Mouse (Mus musculus): Measurements from ENCODE around the gene Agtr1b. TPM values are rescaled to one million over a fixed set of nuclear protein-coding genes. Genes with fewer than 3 reads are reported as not detected.

The Agtr1b gene
- 0.04 and 0.08 TPM in 2 replicates for polyA plus RNA-seq (2012; rRNA removed)

- peak; percentile 68 for DNase-seq (ENCODE audit: low read depth)
These were observed at the start of gene Agtr1b for GRCm38 (mm10) chr3:20366558-20367522. TSS of gene Agtr1b (minus strand) at chr3:20367177.

DNA sequence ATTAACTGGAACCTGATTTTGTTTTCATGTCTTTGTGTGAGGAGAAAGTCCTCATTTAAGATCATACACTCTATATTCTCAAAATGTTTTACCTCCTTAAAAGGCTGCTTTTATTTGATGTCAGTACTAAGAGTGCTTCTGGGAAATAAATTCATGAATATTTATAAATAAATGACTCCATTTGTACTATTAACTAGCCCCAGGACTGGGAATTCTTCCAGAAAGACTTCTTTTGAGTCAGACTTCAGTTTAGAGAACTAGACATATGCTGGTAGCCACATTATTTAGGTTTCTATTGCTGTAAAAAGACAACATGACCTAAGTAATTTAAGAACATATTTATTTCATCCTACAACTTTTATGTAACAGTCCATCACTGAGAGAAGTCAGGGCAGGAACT, 13.4 kb downstream of the Agtr1b start:
- DNase-seq (ENCODE audit: low read depth) = peak; percentile 26
- TF ChIP-seq CTCF (IDR thresholded peaks at IDR 0.05; ENCODE audit: borderline replicate concordance, extremely low read depth, insufficient read depth, insufficient read length) = no peak
- no peak for TF ChIP-seq POLR2A (IDR thresholded peaks at IDR 0.05; ENCODE audit: borderline replicate concordance, extremely low read depth, insufficient read depth, insufficient read length, poor library complexity, severe bottlenecking)

More at GRCm38 (mm10) chr3:20366558-20367522, at the start of gene Agtr1b:
- TF ChIP-seq CTCF (IDR thresholded peaks at IDR 0.05; ENCODE audit: borderline replicate concordance, extremely low read depth, insufficient read depth, insufficient read length) = no peak
- TF ChIP-seq POLR2A (IDR thresholded peaks at IDR 0.05; ENCODE audit: borderline replicate concordance, extremely low read depth, insufficient read depth, insufficient read length, poor library complexity, severe bottlenecking) = no peak

GRCm38 (mm10) chr3:20348206-20348605, 18.8 kb downstream of the Agtr1b start:
- TF ChIP-seq POLR2A (IDR thresholded peaks at IDR 0.05; ENCODE audit: borderline replicate concordance, extremely low read depth, insufficient read depth, insufficient read length, poor library complexity, severe bottlenecking) (no peak), CTCF (IDR thresholded peaks at IDR 0.05; ENCODE audit: borderline replicate concordance, extremely low read depth, insufficient read depth, insufficient read length) (no peak)
- no peak for DNase-seq (ENCODE audit: low read depth)

GRCm38 (mm10) chr3:20340402-20340801, 26.6 kb downstream of the Agtr1b start:
- TF ChIP-seq CTCF (IDR thresholded peaks at IDR 0.05; ENCODE audit: borderline replicate concordance, extremely low read depth, insufficient read depth, insufficient read length) (no peak), POLR2A (IDR thresholded peaks at IDR 0.05; ENCODE audit: borderline replicate concordance, extremely low read depth, insufficient read depth, insufficient read length, poor library complexity, severe bottlenecking) (no peak)
- no peak for DNase-seq (ENCODE audit: low read depth)

DNA sequence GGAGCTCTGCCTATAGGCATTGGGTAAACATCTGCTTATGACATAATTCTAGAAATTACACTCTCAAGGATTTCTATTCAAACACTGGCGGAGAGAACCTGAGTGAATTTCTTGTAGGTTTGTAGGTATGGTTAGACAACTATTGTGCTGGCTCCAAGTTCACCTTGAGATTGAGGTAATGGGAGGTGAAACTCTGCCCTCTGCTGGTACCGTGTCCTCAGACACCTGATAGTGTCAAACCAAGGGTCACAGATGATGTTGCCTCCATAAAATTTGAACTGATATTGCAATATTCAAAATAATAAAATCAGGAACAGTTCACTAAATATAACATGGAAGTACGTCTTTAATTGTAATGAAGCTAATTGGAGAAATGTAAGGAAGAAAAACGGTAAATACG, 32.3 kb downstream of the Agtr1b start:
- TF ChIP-seq POLR2A (IDR thresholded peaks at IDR 0.05; ENCODE audit: borderline replicate concordance, extremely low read depth, insufficient read depth, insufficient read length, poor library complexity, severe bottlenecking) (no peak), CTCF (IDR thresholded peaks at IDR 0.05; ENCODE audit: borderline replicate concordance, extremely low read depth, insufficient read depth, insufficient read length) (peak; percentile 31; the same call in 1 of the 2 replicates)
- no peak for DNase-seq (ENCODE audit: low read depth)

DNA sequence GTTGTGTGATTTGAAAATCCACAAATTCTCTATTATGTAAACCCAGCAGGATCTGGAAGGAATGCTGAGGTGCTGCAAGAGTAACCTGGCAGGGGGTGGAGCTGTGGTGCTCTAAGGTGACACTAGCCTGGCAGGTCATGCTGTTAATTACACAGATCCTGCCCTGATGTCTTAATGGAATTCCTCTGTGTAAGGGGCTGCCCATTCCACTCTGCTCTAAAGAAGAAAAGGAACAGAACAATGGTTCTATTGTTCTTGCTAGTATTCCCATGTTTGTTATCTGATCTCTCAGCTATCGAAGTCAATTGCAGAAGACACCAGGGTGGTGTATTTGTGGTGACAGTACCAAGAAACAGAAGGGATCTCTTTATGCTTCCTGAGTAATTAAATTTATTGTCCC, 49.7 kb downstream of the Agtr1b start:
- DNase-seq (ENCODE audit: low read depth) = no peak
- TF ChIP-seq POLR2A (IDR thresholded peaks at IDR 0.05; ENCODE audit: borderline replicate concordance, extremely low read depth, insufficient read depth, insufficient read length, poor library complexity, severe bottlenecking) = no peak
- TF ChIP-seq CTCF (IDR thresholded peaks at IDR 0.05; ENCODE audit: borderline replicate concordance, extremely low read depth, insufficient read depth, insufficient read length) = no peak

- TF ChIP-seq POLR2A (IDR thresholded peaks at IDR 0.05; ENCODE audit: borderline replicate concordance, extremely low read depth, insufficient read depth, insufficient read length, poor library complexity, severe bottlenecking) = no peak
- no peak for TF ChIP-seq CTCF (IDR thresholded peaks at IDR 0.05; ENCODE audit: borderline replicate concordance, extremely low read depth, insufficient read depth, insufficient read length)
- DNase-seq (ENCODE audit: low read depth) = no peak
These were observed 57.8 kb downstream of the Agtr1b start for GRCm38 (mm10) chr3:20309142-20309541.

DNA sequence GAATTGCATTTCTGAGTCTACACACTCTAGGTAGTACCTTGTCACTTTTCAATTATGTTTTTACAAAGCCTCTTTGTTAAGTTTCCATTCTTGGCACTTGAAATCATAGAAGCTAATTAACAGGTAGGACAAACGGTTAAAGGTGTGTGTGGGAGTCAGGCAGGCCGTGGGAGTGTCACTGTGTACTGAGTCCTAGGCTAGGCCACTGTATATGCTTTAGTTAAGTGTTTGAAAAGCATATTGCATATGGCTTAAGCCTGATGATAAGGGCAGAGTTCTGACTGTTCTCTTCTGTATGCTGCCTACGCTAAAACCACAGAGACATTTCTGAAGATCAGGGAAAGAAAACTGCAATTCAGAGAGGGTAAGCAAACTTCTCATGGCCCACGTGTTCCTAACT, 59.7 kb downstream of the Agtr1b start:
- no peak for DNase-seq (ENCODE audit: low read depth)
- TF ChIP-seq POLR2A (IDR thresholded peaks at IDR 0.05; ENCODE audit: borderline replicate concordance, extremely low read depth, insufficient read depth, insufficient read length, poor library complexity, severe bottlenecking) = no peak
- no peak for TF ChIP-seq CTCF (IDR thresholded peaks at IDR 0.05; ENCODE audit: borderline replicate concordance, extremely low read depth, insufficient read depth, insufficient read length)

- DNase-seq (ENCODE audit: low read depth) = no peak
- TF ChIP-seq POLR2A (IDR thresholded peaks at IDR 0.05; ENCODE audit: borderline replicate concordance, extremely low read depth, insufficient read depth, insufficient read length, poor library complexity, severe bottlenecking) = no peak
- no peak for TF ChIP-seq CTCF (IDR thresholded peaks at IDR 0.05; ENCODE audit: borderline replicate concordance, extremely low read depth, insufficient read depth, insufficient read length)
These were observed 62.1 kb downstream of the Agtr1b start for GRCm38 (mm10) chr3:20304758-20305352.

DNA sequence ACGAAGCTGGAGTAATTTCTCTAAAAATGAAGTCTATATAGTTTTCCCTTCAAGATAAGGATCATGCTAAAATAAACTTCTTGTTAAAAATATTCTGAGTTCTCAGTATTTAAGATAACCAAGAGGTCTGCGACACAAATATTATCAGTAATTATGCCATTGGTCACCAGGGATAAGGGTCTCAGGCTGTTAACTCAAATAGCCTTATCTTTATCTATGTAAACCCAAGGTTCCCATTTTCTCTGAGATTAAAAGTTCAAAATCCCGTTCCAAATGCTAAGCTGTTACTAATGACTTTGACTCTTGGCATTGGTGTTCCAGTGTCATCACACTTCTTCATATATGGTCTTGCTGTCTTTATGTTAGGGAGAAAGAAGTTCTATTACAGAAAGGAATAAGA, 71.4 kb downstream of the Agtr1b start:
- DNase-seq (ENCODE audit: low read depth) = no peak
- TF ChIP-seq CTCF (IDR thresholded peaks at IDR 0.05; ENCODE audit: borderline replicate concordance, extremely low read depth, insufficient read depth, insufficient read length) = no peak
- TF ChIP-seq POLR2A (IDR thresholded peaks at IDR 0.05; ENCODE audit: borderline replicate concordance, extremely low read depth, insufficient read depth, insufficient read length, poor library complexity, severe bottlenecking) = no peak

GRCm38 (mm10) chr3:20294542-20295348, 72.2 kb downstream of the Agtr1b start:
- no peak for DNase-seq (ENCODE audit: low read depth)
- no peak for TF ChIP-seq CTCF (IDR thresholded peaks at IDR 0.05; ENCODE audit: borderline replicate concordance, extremely low read depth, insufficient read depth, insufficient read length)
- no peak for TF ChIP-seq POLR2A (IDR thresholded peaks at IDR 0.05; ENCODE audit: borderline replicate concordance, extremely low read depth, insufficient read depth, insufficient read length, poor library complexity, severe bottlenecking)
